Mouse (Mus musculus) spleen, adult 2 months (tissue): ENCODE measurements around the gene Iffo2. TPM values are rescaled to one million over a fixed set of nuclear protein-coding genes. Genes with fewer than 3 reads are reported as not detected.

Source experiments
- DNase-seq, 2 experiments: peaks; one replicate each; pipeline versions ENCODE4 v3.0.0 to v3.0.0-alpha.2; 2012 to 2021; ENCODE audit warnings: low spot score in 2 of 2, low read depth in 1 of 2
- H3K27ac ChIP-seq: fragments of 200-500 bp; 2 replicates; pipeline ENCODE4 v1.5.1; 2012; ENCODE audit warnings: low read length, inconsistent platforms; ENCODE audit not compliant: insufficient read depth
- H3K27me3 ChIP-seq: fragments of 200-500 bp; 2 replicates; pipeline ENCODE4 v1.6.1; 2012; ENCODE audit warnings: mild to moderate bottlenecking, moderate library complexity, low read length, inconsistent platforms; ENCODE audit not compliant: control insufficient read depth, insufficient read depth
- H3K36me3 ChIP-seq: fragments of 200-500 bp; 2 replicates; pipeline ENCODE4 v1.6.1; 2012; ENCODE audit warnings: mild to moderate bottlenecking, low read length, inconsistent platforms; ENCODE audit not compliant: control insufficient read depth, insufficient read depth
- H3K4me1 ChIP-seq: fragments of 200-500 bp; 2 replicates; pipeline ENCODE4 v1.6.1; 2011; ENCODE audit warnings: inconsistent platforms; ENCODE audit not compliant: control insufficient read depth, insufficient read depth, insufficient read length
- H3K4me3 ChIP-seq: fragments of 200-500 bp; 2 replicates; pipeline ENCODE4 v1.5.1; 2011; ENCODE audit warnings: mild to moderate bottlenecking, inconsistent platforms; ENCODE audit not compliant: insufficient read depth, insufficient read length; ENCODE audit errors: extremely low read depth
- CTCF ChIP-seq: fragments of 200-500 bp; IDR thresholded peaks from 2 replicates; pipeline ENCODE4 v1.5.1; 2011; ENCODE audit warnings: mild to moderate bottlenecking, inconsistent platforms; ENCODE audit not compliant: insufficient read depth, insufficient read length, insufficient replicate concordance; ENCODE audit errors: extremely low read depth
- POLR2A ChIP-seq: fragments of 200-500 bp; IDR thresholded peaks from 2 replicates; pipeline ENCODE4 v1.6.1; 2011; ENCODE audit warnings: low read depth, low read length, inconsistent platforms
- WGBS: fragments of 180-500 bp; shearing (Covaris S2); methylation state at CpG from one replicate; pipeline ENCODE4 v1.1.7; 2018; 5-methylcytosine and 5-hydroxymethylcytosine counted together
- polyA plus RNA-seq: library from polyadenylated mRNA; depleted of rRNA; stranded (reverse); fragments of >200 nt; gene quantifications from 2 replicates; pipeline ENCODE4 v1.2.3, GENCODE M21; 2012

Iffo2 gene
- polyA plus RNA-seq, 1 experiment = 3.5 TPM

GRCm38 (mm10) chr4:139526475-139526874, 3.9 kb upstream of the Iffo2 start:
- H3K36me3 ChIP-seq = no peaks in the 10 kb centered on the region
- H3K4me1 ChIP-seq = no peaks in the 10 kb centered on the region
- WGBS = 87% methylated on average over 12 of the region's 12 CpGs
- H3K27ac ChIP-seq = no peak overlapping the region
- H3K27me3 ChIP-seq = no peaks in the 10 kb centered on the region
- no peak overlapping the region for H3K4me3 ChIP-seq
- no peak for TF ChIP-seq CTCF
- TF ChIP-seq POLR2A = no peak
- DNase-seq = no peak

DNA sequence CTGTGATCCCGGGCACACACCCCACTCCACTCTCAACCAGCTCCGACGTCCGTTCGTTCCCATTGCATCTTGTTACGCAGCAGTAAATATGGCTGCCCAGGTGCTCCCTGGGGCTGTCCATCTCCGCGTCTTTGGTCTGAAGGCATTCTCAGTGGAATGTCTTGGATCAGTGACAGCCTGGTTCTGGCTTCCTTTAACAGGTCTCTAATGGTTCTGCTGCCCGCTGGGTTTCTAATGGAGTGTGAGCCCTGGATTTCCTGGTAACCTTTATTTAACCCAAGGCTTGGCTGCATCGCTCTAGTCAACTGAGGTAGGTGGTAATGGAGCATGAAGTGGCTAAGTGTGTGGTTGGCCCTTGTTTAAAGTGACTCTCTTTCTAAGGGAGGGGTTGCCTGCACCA, 1.7 kb downstream of the Iffo2 start:
- H3K4me1 ChIP-seq = no peaks in the 10 kb centered on the region
- H3K27me3 ChIP-seq = no peaks in the 10 kb centered on the region
- no peak overlapping the region for H3K27ac ChIP-seq
- H3K36me3 ChIP-seq = no peaks in the 10 kb centered on the region
- 91% methylated on average over 10 of the region's 10 CpGs for WGBS
- TF ChIP-seq POLR2A (no peak), CTCF (no peak)
- H3K4me3 ChIP-seq = no peak overlapping the region
- no peak for DNase-seq

GRCm38 (mm10) chr4:139535127-139535695, 4.9 kb downstream of the Iffo2 start:
- Histone ChIP-seq H3K4me1 (no peaks in the 10 kb centered on the region), H3K27me3 (no peaks in the 10 kb centered on the region), H3K36me3 (no peaks in the 10 kb centered on the region), H3K4me3 (no peak overlapping the region), H3K27ac (no peak overlapping the region)
- TF ChIP-seq POLR2A (no peak), CTCF (no peak)
- WGBS = 58% methylated on average over 12 of the region's 12 CpGs
- DNase-seq = no peak

DNA sequence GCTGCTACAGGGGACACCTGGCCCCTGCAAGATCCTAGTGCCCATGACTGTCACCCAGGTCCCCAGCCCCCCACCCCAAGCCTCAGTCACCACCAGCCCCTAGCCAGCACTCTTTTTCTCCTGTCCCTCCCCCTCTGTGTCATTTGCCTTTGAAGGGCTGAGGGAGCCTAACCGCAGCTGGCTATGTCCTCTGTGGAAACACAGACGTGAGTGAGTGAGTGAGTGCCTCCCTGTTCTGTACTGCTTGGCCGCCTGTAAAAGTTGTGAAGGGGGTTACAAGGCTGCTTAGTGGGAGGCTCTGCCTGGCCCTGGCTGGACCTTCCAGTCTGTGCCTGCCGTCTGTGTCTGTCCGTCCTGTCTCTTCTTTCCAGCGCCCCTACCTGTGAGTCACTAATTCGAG, 5.4 kb downstream of the Iffo2 start:
- Histone ChIP-seq H3K27ac (no peak overlapping the region), H3K27me3 (no peaks in the 10 kb centered on the region), H3K36me3 (no peaks in the 10 kb centered on the region), H3K4me1 (no peaks in the 10 kb centered on the region), H3K4me3 (no peak overlapping the region)
- TF ChIP-seq CTCF = no peak
- no peak for TF ChIP-seq POLR2A
- 82% methylated on average over 7 of the region's 7 CpGs for WGBS
- no peak for DNase-seq

- DNase-seq = no peak
- Histone ChIP-seq H3K27me3 (no peaks in the 10 kb centered on the region), H3K4me3 (no peak overlapping the region), H3K27ac (no peak overlapping the region), H3K36me3 (no peaks in the 10 kb centered on the region), H3K4me1 (no peaks in the 10 kb centered on the region)
- no peak for TF ChIP-seq CTCF
- TF ChIP-seq POLR2A = no peak
- 90% methylated on average over 9 of the region's 9 CpGs for WGBS
These were observed 6.4 kb downstream of the Iffo2 start for GRCm38 (mm10) chr4:139536706-139537105.

DNA sequence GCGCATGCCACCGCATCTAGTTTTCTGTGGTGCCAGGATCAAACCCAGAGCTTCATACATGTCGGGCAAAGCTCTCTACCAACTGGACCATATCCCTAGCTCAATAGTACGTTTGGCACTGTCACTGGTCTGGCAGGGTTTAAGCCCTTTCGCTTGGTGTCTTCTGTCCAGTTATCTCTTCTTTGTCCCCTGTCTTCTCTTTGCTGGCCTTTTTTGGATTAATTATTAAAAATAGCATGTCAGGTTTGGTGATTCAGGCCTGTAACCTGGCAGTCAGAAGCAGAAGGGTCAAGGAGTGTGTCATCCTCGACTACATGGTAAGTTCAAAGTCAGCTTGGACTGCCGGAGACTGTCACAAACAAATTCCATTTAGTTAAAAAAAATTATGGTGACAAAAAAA, 10.4 kb downstream of the Iffo2 start:
- WGBS = 89% methylated on average over 7 of the region's 7 CpGs
- Histone ChIP-seq H3K27ac (no peak overlapping the region), H3K4me1 (no peaks in the 10 kb centered on the region), H3K27me3 (no peaks in the 10 kb centered on the region), H3K4me3 (no peak overlapping the region), H3K36me3 (no peaks in the 10 kb centered on the region)
- no peak for DNase-seq
- TF ChIP-seq CTCF = no peak

DNA sequence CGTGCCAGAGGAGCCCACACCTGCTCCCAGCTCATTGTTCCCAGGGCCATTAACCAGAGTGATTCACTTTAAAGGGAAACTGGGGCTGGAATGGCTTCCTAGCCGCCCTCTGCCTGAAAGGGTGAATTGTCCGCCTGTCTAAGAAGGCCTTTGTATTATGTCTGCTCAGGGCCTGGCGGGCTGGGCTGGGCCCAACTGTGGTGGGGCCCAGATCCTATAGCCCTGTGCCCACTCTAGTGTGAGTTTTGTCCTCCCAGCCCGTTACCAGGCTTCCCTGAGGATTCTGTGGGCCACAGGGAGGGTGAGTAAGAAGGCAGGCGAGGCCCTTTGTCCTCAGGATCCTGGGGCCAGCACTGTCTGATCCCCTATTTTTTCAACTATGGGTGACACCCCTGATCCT, 15.4 kb downstream of the Iffo2 start:
- DNase-seq = no peak
- 83% methylated on average over 6 of the region's 6 CpGs for WGBS
- TF ChIP-seq POLR2A (no peak), CTCF (no peak)
- Histone ChIP-seq H3K36me3 (no peaks in the 10 kb centered on the region), H3K27me3 (no peaks in the 10 kb centered on the region), H3K27ac (no peak overlapping the region), H3K4me1 (no peaks in the 10 kb centered on the region), H3K4me3 (no peak overlapping the region)

DNA sequence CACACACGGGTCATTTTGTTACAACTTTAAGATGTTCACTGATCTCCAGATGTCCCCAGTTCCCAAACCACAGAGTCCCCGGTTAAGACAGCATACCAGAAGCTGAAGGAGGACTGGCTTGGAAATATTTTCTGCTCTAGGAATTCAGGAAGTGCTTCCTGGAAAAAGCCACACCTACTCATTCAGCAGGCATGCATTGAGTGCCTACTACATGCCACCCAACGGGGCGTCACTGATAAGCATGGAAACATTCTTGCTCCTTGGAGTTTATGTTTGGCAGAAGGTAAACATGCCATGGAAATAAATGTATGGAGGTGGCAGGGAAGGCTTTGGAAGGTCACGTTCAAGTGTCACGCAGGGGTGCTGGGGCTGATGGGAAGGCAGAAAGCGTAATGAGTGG, 19.1 kb downstream of the Iffo2 start:
- WGBS = 75% methylated on average over 7 of the region's 7 CpGs
- TF ChIP-seq CTCF (no peak), POLR2A (no peak)
- DNase-seq = no peak
- H3K36me3 ChIP-seq = no peaks in the 10 kb centered on the region
- no peaks in the 10 kb centered on the region for H3K4me1 ChIP-seq
- no peak overlapping the region for H3K27ac ChIP-seq
- no peaks in the 10 kb centered on the region for H3K27me3 ChIP-seq
- H3K4me3 ChIP-seq = no peak overlapping the region
